Mouse (Mus musculus) bone marrow macrophage, adult 2 months (primary cell): ENCODE measurements at regions not wholly inside any gene's neighbourhood (a gene's known extent, or its start where the extent isn't known, plus 50 kb on each side); places are given as distances from the start of the nearest gene placed in this dataset.

Experiments
- CTCF ChIP-seq: IDR thresholded peaks from 2 replicates; pipeline ENCODE4 v1.5.1; 2012; ENCODE audit warnings: low read depth, mild to moderate bottlenecking, low read length, moderate library complexity
- POLR2A ChIP-seq: IDR thresholded peaks from 2 replicates; pipeline ENCODE4 v1.6.1; 2012; ENCODE audit warnings: mild to moderate bottlenecking, low read depth, low read length, borderline replicate concordance

DNA sequence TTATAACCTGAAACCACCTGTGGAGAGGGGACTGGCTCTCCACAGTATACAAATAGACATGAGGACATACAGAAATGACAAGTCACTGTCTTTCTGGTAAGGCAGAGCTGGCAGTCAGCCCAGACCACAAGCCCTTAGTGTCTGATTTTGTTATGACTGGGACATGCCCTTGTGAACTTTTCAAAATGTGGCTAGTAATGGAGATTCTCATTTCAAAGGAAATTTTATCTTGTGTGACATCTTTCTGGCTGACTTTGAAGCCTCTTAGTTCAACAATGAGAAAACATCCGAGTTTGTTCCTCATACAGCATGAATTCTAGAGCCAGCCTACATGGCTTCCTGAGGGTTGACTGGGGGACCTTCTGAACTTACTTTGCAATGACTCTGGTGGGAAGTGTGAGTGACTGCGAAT, 173.8 kb upstream of the Rnaseh2b start:
- TF ChIP-seq POLR2A (no peak), CTCF (no peak)
